Mouse (Mus musculus): ENCODE data around the gene Prep. TPM values are rescaled to one million over a fixed set of nuclear protein-coding genes. Genes with fewer than 3 reads are reported as not detected.
"Not testable (repeated sequence)": the region's sequence is repeated elsewhere in the genome, so short reads cannot be mapped to it uniquely, and the experiment has no call there.

Prep gene
- polyA plus RNA-seq, 1 experiment from 2014 or later, result 33.8 TPM

DNA sequence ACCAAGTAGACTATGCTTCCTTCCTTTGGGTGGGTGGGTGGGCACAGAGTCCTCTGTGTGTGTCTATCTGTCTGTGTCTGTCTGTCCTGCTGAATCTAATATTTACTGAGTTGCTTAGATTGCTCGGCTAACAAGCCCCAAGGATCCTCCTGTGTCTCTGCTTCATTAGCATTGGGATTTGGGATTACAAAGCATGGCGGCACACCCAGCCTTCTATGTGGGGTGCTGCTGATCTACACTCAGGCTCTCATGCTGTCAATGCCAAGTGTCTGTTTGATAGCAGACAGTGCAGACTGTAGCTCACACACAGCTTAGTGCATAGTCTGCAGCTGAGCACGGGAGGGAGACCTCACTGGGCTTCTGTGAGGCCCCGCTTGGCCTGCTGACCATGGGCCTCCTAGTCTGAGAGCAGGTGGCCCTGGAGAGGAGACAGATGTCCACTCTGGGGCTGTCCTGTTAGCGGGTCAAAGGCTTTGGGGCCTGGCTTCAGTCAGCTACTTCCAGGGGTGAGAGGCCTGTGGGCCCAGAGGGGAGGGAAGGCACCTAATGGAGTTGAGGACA is 8.6 kb downstream of the Prep start:
- WGBS, result 69% methylated on average over 5 of the region's 5 CpGs
- Histone ChIP-seq H3K9ac (replicated peaks) (no peak overlapping the region), H3K4me1 (replicated peaks) (peaks cover 12% of the 10 kb centered on the region), H3K4me2 (no peak overlapping the region), H3K27me3 (no peaks in the 10 kb centered on the region), H3K9me3 (no peaks in the 10 kb centered on the region), H3K36me3 (peaks cover 59% of the 10 kb centered on the region), H3K27ac (peak overlapping the region; percentile 41; the same call in 1 of the 2 replicates), H3K4me3 (replicated peaks) (no peak overlapping the region)
- ATAC-seq (ENCODE audit: insufficient number of reproducible peaks, insufficient read depth, low FRiP score, low TSS enrichment, low read depth), result no peak

DNA sequence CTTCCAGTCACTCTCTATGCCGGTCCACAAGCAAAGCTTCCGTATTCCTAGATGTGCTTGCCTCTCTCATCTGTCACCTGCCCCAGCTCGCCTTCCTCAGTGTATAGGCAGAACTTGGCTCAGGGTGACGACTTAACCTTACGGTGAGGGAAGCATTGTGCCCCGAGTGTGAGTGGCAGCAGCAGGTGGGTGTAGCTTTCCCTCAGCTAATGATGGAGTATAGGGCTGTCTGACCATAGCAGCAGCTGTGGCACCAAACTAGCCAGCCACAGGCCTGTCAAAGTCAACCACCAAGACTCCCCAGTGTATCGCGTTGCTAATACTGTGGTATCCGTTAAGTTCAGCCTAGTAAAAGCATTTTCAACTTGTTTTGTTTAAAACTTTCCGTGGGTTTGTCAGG is 9.6 kb downstream of the Prep start:
- no peak overlapping the region for H3K4me2 ChIP-seq
- no peak overlapping the region for H3K4me3 ChIP-seq (replicated peaks)
- H3K9me3 ChIP-seq, result no peaks in the 10 kb centered on the region
- ATAC-seq (ENCODE audit: insufficient number of reproducible peaks, insufficient read depth, low FRiP score, low TSS enrichment, low read depth), result peak; percentile 82
- peaks cover 57% of the 10 kb centered on the region for H3K36me3 ChIP-seq
- no peaks in the 10 kb centered on the region for H3K27me3 ChIP-seq
- 80% methylated on average over 10 of the region's 10 CpGs for WGBS
- peak overlapping the region; percentile 41 for H3K27ac ChIP-seq
- H3K4me1 ChIP-seq (replicated peaks), result peaks cover 12% of the 10 kb centered on the region
- H3K9ac ChIP-seq (replicated peaks), result no peak overlapping the region

DNA sequence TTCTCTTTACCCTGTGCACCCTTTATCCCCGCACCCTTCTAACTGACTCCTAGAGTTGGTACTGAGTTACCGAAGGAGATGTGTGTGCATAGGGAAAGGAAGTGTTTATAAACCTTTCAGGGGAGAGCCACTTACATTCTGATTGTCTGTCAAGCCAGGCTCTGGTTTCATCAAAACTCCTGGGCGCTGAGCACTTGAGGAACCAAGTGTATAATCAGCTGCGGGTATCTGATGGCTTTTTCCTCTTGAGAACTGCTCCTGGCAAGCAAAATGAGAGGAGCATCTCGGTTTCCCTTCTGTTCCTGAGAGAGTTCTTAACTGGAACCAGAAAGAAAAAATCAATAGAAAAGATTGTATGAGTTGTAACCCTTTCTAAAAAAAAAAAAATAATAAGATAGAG is 10.3 kb downstream of the Prep start:
- Histone ChIP-seq H3K4me2 (no peak overlapping the region), H3K36me3 (peaks cover 52% of the 10 kb centered on the region), H3K27ac (peak overlapping the region; percentile 41), H3K27me3 (no peaks in the 10 kb centered on the region), H3K4me3 (replicated peaks) (no peak overlapping the region), H3K9ac (replicated peaks) (no peak overlapping the region), H3K9me3 (no peaks in the 10 kb centered on the region), H3K4me1 (replicated peaks) (peaks cover 12% of the 10 kb centered on the region)
- WGBS, result 77% methylated on average over 5 of the region's 5 CpGs
- no peak for ATAC-seq (ENCODE audit: insufficient number of reproducible peaks, insufficient read depth, low FRiP score, low TSS enrichment, low read depth)

DNA sequence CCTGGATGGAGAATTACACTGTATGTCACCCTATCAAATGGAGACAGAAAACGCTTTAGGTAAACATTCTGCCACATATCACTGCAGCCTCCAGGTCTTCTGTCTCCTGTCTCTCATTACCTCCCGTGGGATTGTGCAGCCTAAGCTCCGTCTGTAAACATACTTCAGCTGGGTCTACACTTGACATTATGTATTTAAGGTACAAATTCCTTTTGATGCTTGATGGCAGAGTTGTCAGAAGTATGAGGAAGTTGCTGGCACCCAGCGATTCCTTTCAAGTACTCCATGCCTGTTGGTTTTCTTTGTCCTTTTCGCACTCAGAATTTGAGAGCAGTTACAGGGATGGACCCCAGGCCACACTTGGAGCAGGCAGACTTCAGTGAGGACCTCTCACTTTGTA is 12.8 kb downstream of the Prep start:
- Histone ChIP-seq H3K4me3 (replicated peaks) (no peak overlapping the region), H3K9me3 (no peaks in the 10 kb centered on the region), H3K4me2 (no peak overlapping the region), H3K27ac (no peak overlapping the region), H3K27me3 (no peaks in the 10 kb centered on the region), H3K36me3 (peaks cover 29% of the 10 kb centered on the region), H3K9ac (replicated peaks) (no peak overlapping the region), H3K4me1 (replicated peaks) (peaks cover 22% of the 10 kb centered on the region)
- ATAC-seq (ENCODE audit: insufficient number of reproducible peaks, insufficient read depth, low FRiP score, low TSS enrichment, low read depth), result no peak
- WGBS, result 74% methylated on average over 5 of the region's 5 CpGs

DNA sequence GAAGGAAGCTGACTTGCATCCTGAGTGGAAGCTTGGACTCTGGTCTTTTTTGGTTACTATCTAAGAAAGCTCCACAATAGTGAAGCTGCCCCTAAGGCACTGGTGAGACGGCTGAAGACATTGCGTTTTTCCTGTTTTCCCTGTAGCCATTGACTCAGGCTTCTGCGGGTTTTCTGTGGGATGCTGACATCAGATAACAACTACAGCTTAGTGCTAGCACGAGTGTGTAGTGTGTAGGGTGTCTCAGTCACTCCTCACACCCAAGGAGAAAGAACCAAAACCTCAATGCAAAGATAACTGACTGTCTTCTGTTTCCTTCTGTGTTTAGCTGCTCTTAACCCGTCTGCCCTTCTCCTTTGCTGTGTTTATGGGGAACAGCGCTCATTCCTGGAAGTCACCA is 13.5 kb downstream of the Prep start:
- H3K4me1 ChIP-seq (replicated peaks), result peaks cover 23% of the 10 kb centered on the region
- H3K9me3 ChIP-seq, result no peaks in the 10 kb centered on the region
- H3K9ac ChIP-seq (replicated peaks), result no peak overlapping the region
- H3K36me3 ChIP-seq, result peaks cover 23% of the 10 kb centered on the region
- H3K4me2 ChIP-seq, result no peak overlapping the region
- no peak for ATAC-seq (ENCODE audit: insufficient number of reproducible peaks, insufficient read depth, low FRiP score, low TSS enrichment, low read depth)
- H3K27ac ChIP-seq, result no peak overlapping the region
- 68% methylated on average over 6 of the region's 6 CpGs for WGBS
- H3K27me3 ChIP-seq, result no peaks in the 10 kb centered on the region
- H3K4me3 ChIP-seq (replicated peaks), result no peak overlapping the region

DNA sequence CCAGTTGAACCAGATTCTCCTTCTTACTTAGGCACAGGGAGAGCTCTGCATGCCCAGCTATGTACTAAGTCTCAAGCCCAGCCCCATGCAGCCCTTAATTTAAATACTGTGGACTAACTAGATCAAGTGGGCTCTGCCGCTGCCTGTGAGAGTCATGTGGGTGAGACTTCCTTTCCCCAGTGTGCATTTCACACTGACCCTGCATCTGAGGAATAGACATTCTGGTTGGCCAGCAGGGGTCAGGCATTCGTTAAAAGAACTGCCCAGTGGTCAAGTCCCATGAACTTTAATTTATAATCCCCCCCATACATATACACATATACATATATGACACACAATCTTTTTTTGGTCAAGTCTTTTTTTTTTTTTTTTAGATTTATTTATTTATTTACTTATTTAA is 15.7 kb downstream of the Prep start:
- H3K9me3 ChIP-seq, result no peaks in the 10 kb centered on the region
- peaks cover 34% of the 10 kb centered on the region for H3K4me1 ChIP-seq (replicated peaks)
- no peak overlapping the region for H3K9ac ChIP-seq (replicated peaks)
- H3K27ac ChIP-seq, result no peak overlapping the region
- WGBS, result 42% methylated on average over 2 of the region's 2 CpGs
- H3K27me3 ChIP-seq, result no peaks in the 10 kb centered on the region
- H3K36me3 ChIP-seq, result peaks cover 11% of the 10 kb centered on the region; the same call in 1 of the 2 replicates
- no peak overlapping the region for H3K4me3 ChIP-seq (replicated peaks)
- ATAC-seq (ENCODE audit: insufficient number of reproducible peaks, insufficient read depth, low FRiP score, low TSS enrichment, low read depth), result no peak
- H3K4me2 ChIP-seq, result no peak overlapping the region

DNA sequence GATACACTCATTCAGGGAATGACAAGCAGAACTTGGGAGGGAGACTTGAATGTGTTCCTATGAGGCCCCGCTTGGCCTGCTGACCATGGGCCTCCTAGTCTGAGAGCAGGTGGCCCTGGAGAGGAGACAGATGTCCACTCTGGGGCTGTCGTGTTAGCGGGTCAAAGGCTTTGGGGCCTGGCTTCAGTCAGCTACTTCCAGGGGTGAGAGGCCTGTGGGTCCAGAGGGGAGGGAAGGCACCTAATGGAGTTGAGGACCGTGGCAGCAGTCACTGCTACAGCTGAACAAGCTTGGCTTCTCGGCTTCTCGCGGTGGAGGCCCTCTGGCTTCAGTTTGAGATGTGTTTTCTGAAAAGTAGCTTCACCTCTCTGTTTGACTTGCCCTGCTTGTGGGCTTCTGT is 17.0 kb downstream of the Prep start:
- H3K27ac ChIP-seq, result not testable (repeated sequence)
- H3K4me1 ChIP-seq (replicated peaks), result peaks cover 39% of the 10 kb centered on the region
- WGBS, result 15% methylated on average over 7 of the region's 7 CpGs

DNA sequence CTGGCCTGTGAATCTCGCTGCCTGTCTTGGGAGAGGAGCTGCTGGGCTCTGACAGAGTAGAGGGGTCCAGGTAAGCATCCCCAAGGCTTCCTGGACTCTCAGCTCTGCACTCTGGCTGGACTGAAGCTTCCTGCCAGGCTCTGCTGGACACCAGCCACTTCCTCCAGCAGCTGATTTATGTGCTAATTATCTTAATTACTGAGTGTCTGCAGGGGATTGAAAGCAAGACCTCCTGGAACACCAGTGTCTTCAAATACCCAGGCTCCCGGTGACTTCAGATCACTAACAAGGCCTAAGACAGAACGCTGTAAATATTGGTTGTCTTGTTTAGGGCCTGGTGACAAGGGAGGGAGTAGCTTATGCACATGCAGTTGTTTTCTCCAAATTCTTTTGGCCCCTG is 17.5 kb downstream of the Prep start:
- no peak overlapping the region for H3K27ac ChIP-seq
- H3K9me3 ChIP-seq, result no peaks in the 10 kb centered on the region
- 6% methylated on average over 3 of the region's 3 CpGs for WGBS
- peak overlapping the region; percentile 18; the same call in 1 of the 2 replicates for H3K9ac ChIP-seq (replicated peaks)
- no peak overlapping the region for H3K4me2 ChIP-seq
- no peaks in the 10 kb centered on the region for H3K27me3 ChIP-seq
- H3K4me3 ChIP-seq (replicated peaks), result no peak overlapping the region
- peaks cover 11% of the 10 kb centered on the region; the same call in 1 of the 2 replicates for H3K36me3 ChIP-seq
- peaks cover 41% of the 10 kb centered on the region for H3K4me1 ChIP-seq (replicated peaks)
- no peak for ATAC-seq (ENCODE audit: insufficient number of reproducible peaks, insufficient read depth, low FRiP score, low TSS enrichment, low read depth)

More for the DNA sequence above, 17.0 kb downstream of the Prep start:
- not testable (repeated sequence) for H3K27me3 ChIP-seq; H3K9me3 ChIP-seq; H3K4me2 ChIP-seq; ATAC-seq (ENCODE audit: insufficient number of reproducible peaks, insufficient read depth, low FRiP score, low TSS enrichment, low read depth); H3K4me3 ChIP-seq (replicated peaks)
- Histone ChIP-seq H3K9ac (replicated peaks) (0 out of 2 replicates have a peak overlapping the region, but pooled peaks have one; percentile 18), H3K36me3 (peaks cover 11% of the 10 kb centered on the region; the same call in 1 of the 2 replicates)

DNA sequence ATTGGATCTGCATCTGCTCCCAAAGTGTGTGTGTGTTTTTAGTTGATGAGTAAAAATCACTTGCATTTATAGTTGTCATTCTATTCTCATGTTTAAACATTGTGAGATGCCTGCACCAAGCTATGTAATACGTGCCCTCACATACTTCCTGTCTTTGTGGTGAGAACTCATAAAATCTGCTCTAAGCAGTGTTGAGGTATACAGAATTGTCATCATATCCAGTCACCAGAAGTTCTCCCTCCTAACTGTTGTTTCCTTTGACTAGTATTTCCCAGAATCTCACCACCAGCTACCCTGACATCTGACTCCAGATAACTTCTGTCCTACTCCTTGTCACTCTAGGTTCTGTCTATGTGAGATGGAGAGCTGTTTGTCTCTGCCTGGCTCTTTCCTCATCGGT is 18.3 kb downstream of the Prep start:
- Histone ChIP-seq H3K4me3 (replicated peaks) (no peak overlapping the region), H3K4me2 (no peak overlapping the region), H3K27ac (no peak overlapping the region), H3K9ac (replicated peaks) (no peak overlapping the region), H3K4me1 (replicated peaks) (peaks cover 44% of the 10 kb centered on the region), H3K9me3 (no peaks in the 10 kb centered on the region), H3K27me3 (no peaks in the 10 kb centered on the region), H3K36me3 (peaks cover 3% of the 10 kb centered on the region; the same call in 1 of the 2 replicates)
- 78% methylated on average over 2 of the region's 2 CpGs for WGBS
- no peak for ATAC-seq (ENCODE audit: insufficient number of reproducible peaks, insufficient read depth, low FRiP score, low TSS enrichment, low read depth)

DNA sequence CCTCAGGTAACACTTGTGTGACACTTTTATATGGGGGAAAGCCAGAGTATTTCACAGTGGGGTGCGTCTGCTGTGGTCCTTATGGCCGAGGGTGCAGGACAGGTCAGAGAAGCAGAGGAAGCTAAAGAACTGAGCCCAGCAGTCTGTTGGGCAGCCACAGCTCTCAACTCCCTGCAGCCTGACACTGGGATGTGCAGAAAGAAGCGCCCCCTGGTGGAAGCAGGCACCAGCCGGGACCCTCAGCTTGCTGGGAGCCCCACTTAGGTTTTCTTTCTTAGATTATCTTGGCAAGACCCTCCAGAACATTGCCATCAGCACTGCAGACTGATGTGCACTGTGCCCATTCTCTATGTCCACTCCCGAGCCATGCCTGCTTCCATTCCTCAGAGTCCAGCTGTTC is 19.6 kb downstream of the Prep start:
- Histone ChIP-seq H3K9ac (replicated peaks) (no peak overlapping the region), H3K27me3 (no peaks in the 10 kb centered on the region), H3K4me1 (replicated peaks) (peaks cover 41% of the 10 kb centered on the region), H3K27ac (no peak overlapping the region), H3K9me3 (no peaks in the 10 kb centered on the region), H3K4me2 (no peak overlapping the region), H3K36me3 (peaks cover 13% of the 10 kb centered on the region; the same call in 1 of the 2 replicates), H3K4me3 (replicated peaks) (no peak overlapping the region)
- no peak for ATAC-seq (ENCODE audit: insufficient number of reproducible peaks, insufficient read depth, low FRiP score, low TSS enrichment, low read depth)
- 38% methylated on average over 5 of the region's 5 CpGs for whole genome bisulfite sequencing

DNA sequence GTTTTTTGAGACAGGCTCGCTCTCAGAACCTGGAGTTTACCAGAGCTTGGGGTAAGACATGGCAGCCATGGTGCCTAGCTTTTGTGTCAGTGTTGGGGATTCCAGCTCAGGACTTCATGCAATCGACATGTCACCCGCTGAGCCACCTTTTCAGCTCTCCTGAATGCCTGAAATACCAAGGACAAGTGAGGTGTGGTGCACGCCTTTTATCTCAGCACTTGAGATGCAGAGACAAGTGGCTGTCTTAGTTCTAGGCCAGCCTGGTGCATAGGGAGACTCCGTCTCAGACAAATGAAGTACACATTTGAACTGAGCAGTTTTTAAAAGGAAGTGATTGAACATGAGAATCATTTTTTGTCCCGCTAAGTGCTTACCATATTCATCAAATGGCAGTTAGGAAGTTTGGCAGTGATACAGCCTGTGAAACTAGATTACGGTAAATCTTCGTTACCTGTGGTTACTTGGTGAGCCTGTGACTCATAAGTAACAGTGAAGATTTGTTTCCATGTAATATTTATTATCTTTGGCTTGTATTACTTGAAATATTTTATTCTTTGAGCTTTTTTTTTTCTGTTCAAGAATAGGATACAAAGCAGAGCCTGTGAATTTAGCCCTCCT is 24.6 kb downstream of the Prep start:
- H3K4me3 ChIP-seq (replicated peaks), result no peak overlapping the region
- no peak for ATAC-seq (ENCODE audit: insufficient number of reproducible peaks, insufficient read depth, low FRiP score, low TSS enrichment, low read depth)
- H3K27ac ChIP-seq, result no peak overlapping the region
- 80% methylated on average over 8 of the region's 8 CpGs for WGBS
- H3K36me3 ChIP-seq, result peaks cover 54% of the 10 kb centered on the region
- peaks cover 15% of the 10 kb centered on the region; the same call in 1 of the 2 replicates for H3K4me1 ChIP-seq (replicated peaks)
- H3K9me3 ChIP-seq, result no peaks in the 10 kb centered on the region
- no peaks in the 10 kb centered on the region for H3K27me3 ChIP-seq
- no peak overlapping the region for H3K9ac ChIP-seq (replicated peaks)
- no peak overlapping the region for H3K4me2 ChIP-seq

All from limb, embryonic 12.5 days (tissue).